Mouse (Mus musculus) MEL (cell line): ENCODE results near the gene Klk1b4. TPM values are rescaled to one million over a fixed set of nuclear protein-coding genes. Genes with fewer than 3 reads are reported as not detected.

Source experiments
- DNase-seq: peaks from one replicate; pipeline ENCODE4 v3.0.0; 2011; ENCODE audit warnings: low read depth, low spot score
- H3K27ac ChIP-seq: 2 replicates; pipeline ENCODE4 v1.5.1; 2012; ENCODE audit warnings: low read depth, mild to moderate bottlenecking, control low read depth, low read length, moderate library complexity; ENCODE audit not compliant: control insufficient read depth
- H3K27me3 ChIP-seq, 2 experiments: fragments of 150-350 bp in 1 of 2; sonication (generic) in 1 of 2; 2 replicates each; pipeline ENCODE4 v1.6.1; 2012; ENCODE audit warnings: low read length in 2 of 2, mild to moderate bottlenecking in 2 of 2, improper control_type of control experiment in 1 of 2, moderate library complexity in 1 of 2; ENCODE audit not compliant: insufficient read depth in 2 of 2, control insufficient read depth in 1 of 2
- H3K36me3 ChIP-seq, 2 experiments: 2 replicates each; pipeline ENCODE4 v1.6.1; 2012 to 2014; ENCODE audit warnings: low read length in 2 of 2, improper control_type of control experiment in 1 of 2, inconsistent platforms in 1 of 2, mild to moderate bottlenecking in 1 of 2; ENCODE audit not compliant: insufficient read depth in 2 of 2, control insufficient read depth in 1 of 2
- H3K4me1 ChIP-seq, 2 experiments: fragments of 150-350 bp in 1 of 2; sonication (generic) in 1 of 2; 2 replicates each; pipeline ENCODE4 v1.6.1; 2012; ENCODE audit warnings: low read length in 2 of 2, improper control_type of control experiment in 1 of 2, mild to moderate bottlenecking in 1 of 2; ENCODE audit not compliant: insufficient read depth in 2 of 2, control insufficient read depth in 1 of 2
- H3K4me3 ChIP-seq, 2 experiments: fragments of 150-350 bp in 1 of 2; sonication (generic) in 1 of 2; 2 replicates each; pipeline ENCODE4 v1.5.1; 2012; ENCODE audit warnings: low read depth in 2 of 2, low read length in 2 of 2, mild to moderate bottlenecking in 2 of 2, moderate library complexity in 2 of 2, control low read depth in 1 of 2, improper control_type of control experiment in 1 of 2; ENCODE audit not compliant: control insufficient read depth in 1 of 2, insufficient read depth in 1 of 2
- H3K79me2 ChIP-seq: 2 replicates; pipeline ENCODE4 v1.6.1; 2012; ENCODE audit warnings: mild to moderate bottlenecking, low read length, moderate library complexity; ENCODE audit not compliant: control insufficient read depth, poor library complexity, insufficient read depth
- H3K9ac ChIP-seq: 2 replicates; pipeline ENCODE4 v1.6.1; 2012; ENCODE audit warnings: low read depth, mild to moderate bottlenecking, control low read depth, low read length, moderate library complexity; ENCODE audit not compliant: control insufficient read depth, poor library complexity, severe bottlenecking
- H3K9me3 ChIP-seq: fragments of 150-350 bp; sonication (generic); replicated peaks from 2 replicates; pipeline ENCODE4 v1.6.1; 2012; ENCODE audit warnings: mild to moderate bottlenecking, low read length, improper control_type of control experiment, moderate library complexity; ENCODE audit not compliant: insufficient read depth
- BHLHE40 ChIP-seq: IDR thresholded peaks from 2 replicates; pipeline ENCODE4 v1.6.1; 2012; ENCODE audit warnings: low read depth, mild to moderate bottlenecking, inconsistent platforms, low read length, improper control_type of control experiment, borderline replicate concordance
- CHD1 ChIP-seq: IDR thresholded peaks from 2 replicates; pipeline ENCODE4 v1.6.1; 2012; ENCODE audit warnings: low read depth, mild to moderate bottlenecking, inconsistent platforms, low read length, improper control_type of control experiment
- CTCF ChIP-seq, 3 experiments: IDR thresholded peaks in 2 of 3; conservative IDR thresholded peaks in 1 of 3; 2 replicates each; pipeline ENCODE4 v1.5.1; 2011 to 2012; ENCODE audit warnings: low read length in 3 of 3, low read depth in 2 of 3, mild to moderate bottlenecking in 2 of 3, improper control_type of control experiment in 1 of 3, inconsistent platforms in 1 of 3, mixed read lengths in 1 of 3, moderate library complexity in 1 of 3; ENCODE audit not compliant: control insufficient read depth in 1 of 3, insufficient read depth in 1 of 3, poor library complexity in 1 of 3, severe bottlenecking in 1 of 3
- E2F4 ChIP-seq: IDR thresholded peaks from 2 replicates; pipeline ENCODE4 v1.6.1; 2011; ENCODE audit warnings: low read depth, low read length, improper control_type of control experiment, borderline replicate concordance
- EP300 ChIP-seq, 2 experiments: IDR thresholded peaks; 2 replicates each; pipeline ENCODE4 v1.6.1; 2011; ENCODE audit warnings: improper control_type of control experiment in 2 of 2, low read length in 2 of 2, low read depth in 1 of 2, mild to moderate bottlenecking in 1 of 2
- ETS1 ChIP-seq: IDR thresholded peaks from 2 replicates; pipeline ENCODE4 v1.6.1; 2012; ENCODE audit warnings: low read depth, mild to moderate bottlenecking, inconsistent platforms, low read length, improper control_type of control experiment, moderate library complexity
- GABPA ChIP-seq: IDR thresholded peaks from 2 replicates; pipeline ENCODE4 v1.6.1; 2012; ENCODE audit warnings: low read depth, mild to moderate bottlenecking, inconsistent platforms, low read length, improper control_type of control experiment, moderate library complexity
- GATA1 ChIP-seq: IDR thresholded peaks from 2 replicates; pipeline ENCODE4 v1.6.1; 2011; ENCODE audit warnings: low read depth, low read length, improper control_type of control experiment
- HCFC1 ChIP-seq: IDR thresholded peaks from 2 replicates; pipeline ENCODE4 v1.6.1; 2012; ENCODE audit warnings: low read depth, mild to moderate bottlenecking, inconsistent platforms, low read length, improper control_type of control experiment, moderate library complexity
- JUND ChIP-seq: IDR thresholded peaks from 2 replicates; pipeline ENCODE4 v1.6.1; 2011; ENCODE audit warnings: low read depth, mild to moderate bottlenecking, improper control_type of control experiment, low read length
- MAX ChIP-seq: IDR thresholded peaks from 2 replicates; pipeline ENCODE4 v1.6.1; 2011; ENCODE audit warnings: low read length, improper control_type of control experiment
- MXI1 ChIP-seq: IDR thresholded peaks from 2 replicates; pipeline ENCODE4 v1.6.1; 2011; ENCODE audit warnings: mild to moderate bottlenecking, low read depth, low read length, improper control_type of control experiment
- MYB ChIP-seq: IDR thresholded peaks from 2 replicates; pipeline ENCODE4 v1.6.1; 2011; ENCODE audit warnings: mild to moderate bottlenecking, low read depth, low read length, improper control_type of control experiment
- MYC ChIP-seq: IDR thresholded peaks from 2 replicates; pipeline ENCODE4 v1.6.1; 2011; ENCODE audit warnings: low read depth, mild to moderate bottlenecking, low read length, improper control_type of control experiment, moderate library complexity
- NELFE ChIP-seq: IDR thresholded peaks from 2 replicates; pipeline ENCODE4 v1.6.1; 2011; ENCODE audit warnings: low read depth, low read length, improper control_type of control experiment
- NRF1 ChIP-seq: IDR thresholded peaks from 2 replicates; pipeline ENCODE4 v1.6.1; 2014; ENCODE audit warnings: low read depth, mild to moderate bottlenecking, inconsistent platforms, low read length, improper control_type of control experiment, moderate library complexity; ENCODE audit not compliant: poor library complexity, insufficient read depth, severe bottlenecking
- POLR2A ChIP-seq, 2 experiments: IDR thresholded peaks; 2 replicates each; pipeline ENCODE4 v1.6.1; 2011 to 2012; ENCODE audit warnings: low read length in 2 of 2, mild to moderate bottlenecking in 2 of 2, control low read depth in 1 of 2, improper control_type of control experiment in 1 of 2, low read depth in 1 of 2, moderate library complexity in 1 of 2; ENCODE audit not compliant: control insufficient read depth in 1 of 2, insufficient read depth in 1 of 2, poor library complexity in 1 of 2
- POLR2AphosphoS5 ChIP-seq: IDR thresholded peaks from 2 replicates; pipeline ENCODE4 v1.6.1; 2012; ENCODE audit warnings: low read depth, borderline replicate concordance, mild to moderate bottlenecking, inconsistent platforms, low read length, moderate library complexity, mixed read lengths
- RAD21 ChIP-seq: IDR thresholded peaks from 2 replicates; pipeline ENCODE4 v1.6.1; 2011; ENCODE audit warnings: mild to moderate bottlenecking, low read depth, low read length, improper control_type of control experiment
- SIN3A ChIP-seq: IDR thresholded peaks from 2 replicates; pipeline ENCODE4 v1.6.1; 2012; ENCODE audit warnings: low read length, improper control_type of control experiment, inconsistent platforms
- SMC3 ChIP-seq: IDR thresholded peaks from 2 replicates; pipeline ENCODE4 v1.6.1; 2011; ENCODE audit warnings: low read depth, low read length, improper control_type of control experiment
- TBP ChIP-seq: IDR thresholded peaks from 2 replicates; pipeline ENCODE4 v1.8.0; 2011; ENCODE audit warnings: low read depth, low read length, improper control_type of control experiment
- TCF12 ChIP-seq: IDR thresholded peaks from 2 replicates; pipeline ENCODE4 v1.6.1; 2014; ENCODE audit warnings: low read depth, mild to moderate bottlenecking, inconsistent platforms, low read length, improper control_type of control experiment, moderate library complexity
- UBTF ChIP-seq: IDR thresholded peaks from 2 replicates; pipeline ENCODE4 v1.6.1; 2012; ENCODE audit warnings: low read depth, mild to moderate bottlenecking, inconsistent platforms, low read length, improper control_type of control experiment, moderate library complexity, borderline replicate concordance; ENCODE audit not compliant: insufficient read depth
- USF1 ChIP-seq: IDR thresholded peaks from 2 replicates; pipeline ENCODE4 v1.6.1; 2014; ENCODE audit warnings: low read depth, mild to moderate bottlenecking, inconsistent platforms, low read length, improper control_type of control experiment, moderate library complexity
- USF2 ChIP-seq, 2 experiments: IDR thresholded peaks; 2 replicates each; pipeline ENCODE4 v1.6.1; 2011 to 2012; ENCODE audit warnings: improper control_type of control experiment in 2 of 2, low read length in 2 of 2, borderline replicate concordance in 1 of 2, inconsistent platforms in 1 of 2, low read depth in 1 of 2, mild to moderate bottlenecking in 1 of 2; ENCODE audit not compliant: insufficient read depth in 1 of 2
- ZC3H11A ChIP-seq: IDR thresholded peaks from 2 replicates; pipeline ENCODE4 v1.6.1; 2012; ENCODE audit warnings: low read depth, mild to moderate bottlenecking, inconsistent platforms, low read length, improper control_type of control experiment
- ZMIZ1 ChIP-seq: IDR thresholded peaks from 2 replicates; pipeline ENCODE4 v1.6.1; 2012; ENCODE audit warnings: low read depth, mild to moderate bottlenecking, inconsistent platforms, low read length, improper control_type of control experiment, moderate library complexity
- ZNF384 ChIP-seq: IDR thresholded peaks from 2 replicates; pipeline ENCODE4 v1.6.1; 2012; ENCODE audit warnings: low read depth, mild to moderate bottlenecking, inconsistent platforms, low read length, improper control_type of control experiment
- polyA plus RNA-seq, 2 experiments: library from polyadenylated mRNA; stranded (reverse) in 1 of 2; unstranded in 1 of 2; fragments of >175 nt in 1 of 2; fragments of >200 nt in 1 of 2; gene quantifications; 2 replicates each; pipeline versions ENCODE4 v1.2.1 to v1.2.4; 2012; ENCODE audit warnings: low replicate concordance in 2 of 2, low read depth in 1 of 2; ENCODE audit not compliant: insufficient read length in 2 of 2, insufficient read depth in 1 of 2, missing spikeins in 1 of 2
- total RNA-seq: library from RNA; depleted of rRNA; stranded (reverse); fragments of 300-350 nt; gene quantifications from 2 replicates; pipeline ENCODE4 v1.2.3, GENCODE M21; 2012

The Klk1b4 gene
- total and polyA plus RNA-seq, 3 experiments = not detected

- TF ChIP-seq GATA1 (no peak), HCFC1 (peak; percentile 86), CTCF (IDR thresholded peaks at IDR 0.05 in 2 of 3, conservative IDR thresholded peaks at IDR 0.05 in 1 of 3; ENCODE audit: control insufficient read depth in 1 of 3, insufficient read depth in 1 of 3, low read depth in 2 of 3, low read length in 3 of 3, poor library complexity in 1 of 3, severe bottlenecking in 1 of 3) (peak in 1 of 3 experiments; percentile 23; a peak in 1 of 6 replicates), USF1 (no peak), BHLHE40 (no peak), MAX (peak; percentile 100), MYC (peak; percentile 95), SMC3 (no peak), ZC3H11A (no peak), ZMIZ1 (peak; percentile 98), POLR2AphosphoS5 (peak; percentile 98), MYB (no peak)
Measured at GRCm38 (mm10) chr7:44246055-44246983, 39.1 kb downstream of the Klk1b4 start, which contains the start of the genes 1700028J19Rik and 2410002F23Rik (continued).

- Histone ChIP-seq H3K9ac (peak overlapping the region; percentile 79), H3K27ac (peak overlapping the region; percentile 64), H3K36me3 (peaks cover 12 to 15% of the 10 kb centered on the region in 2 experiments), H3K27me3 (no peaks in the 10 kb centered on the region), H3K4me3 (peak overlapping the region; percentile 67 to 74), H3K4me1 (peaks cover 0 to 15% of the 10 kb centered on the region in 2 experiments; a peak in 2 of 4 replicates), H3K79me2 (peaks cover 27% of the 10 kb centered on the region), H3K9me3 (no peaks in the 10 kb centered on the region)
- DNase-seq = peak; percentile 76
- no peak for TF ChIP-seq MYB
- no peak for TF ChIP-seq E2F4
- no peak for TF ChIP-seq EP300 (IDR thresholded peaks at IDR 0.05; ENCODE audit: low read depth in 1 of 2, low read length in 2 of 2)
- TF ChIP-seq CTCF (IDR thresholded peaks at IDR 0.05 in 2 of 3, conservative IDR thresholded peaks at IDR 0.05 in 1 of 3; ENCODE audit: control insufficient read depth in 1 of 3, insufficient read depth in 1 of 3, low read depth in 2 of 3, low read length in 3 of 3, poor library complexity in 1 of 3, severe bottlenecking in 1 of 3) = no peak
- TF ChIP-seq USF2 (IDR thresholded peaks at IDR 0.05; ENCODE audit: borderline replicate concordance in 1 of 2, insufficient read depth in 1 of 2, low read depth in 1 of 2, low read length in 2 of 2) = no peak
- TF ChIP-seq ETS1 = no peak
- no peak; the same call in none of the 2 replicates for TF ChIP-seq SIN3A
- TF ChIP-seq RAD21 = no peak
- peak; percentile 96 for TF ChIP-seq MYC
- TF ChIP-seq POLR2A (IDR thresholded peaks at IDR 0.05; ENCODE audit: control insufficient read depth in 1 of 2, insufficient read depth in 1 of 2, low read depth in 1 of 2, low read length in 2 of 2, poor library complexity in 1 of 2) = no peak
- TF ChIP-seq GATA1 = no peak
- peak; percentile 93 for TF ChIP-seq MAX
- 0 out of 2 replicates have a peak, but pooled peaks have one; percentile 23 for TF ChIP-seq CHD1
- no peak for TF ChIP-seq TBP
- peak; percentile 32; the same call in 1 of the 2 replicates for TF ChIP-seq HCFC1
- TF ChIP-seq UBTF = no peak
- TF ChIP-seq JUND = no peak
- TF ChIP-seq NRF1 = no peak
- peak; percentile 96 for TF ChIP-seq MXI1
- no peak for TF ChIP-seq ZC3H11A
- TF ChIP-seq ZNF384 = peak; percentile 92
- TF ChIP-seq GABPA = no peak
- no peak for TF ChIP-seq NELFE
- TF ChIP-seq ZMIZ1 = no peak
- TF ChIP-seq TCF12 = no peak
- no peak for TF ChIP-seq BHLHE40
Measured at GRCm38 (mm10) chr7:44246984-44247470, 39.8 kb downstream of the Klk1b4 start.
